Mouse (Mus musculus) embryonic fibroblast, embryonic 13.5 days (primary cell): Measurements from ENCODE around the gene B4galt7.

Experiments
- CTCF ChIP-seq: IDR thresholded peaks from 2 replicates; pipeline ENCODE4 v1.5.1; 2011; ENCODE audit warnings: mild to moderate bottlenecking, control low read depth, low read length, moderate library complexity, borderline replicate concordance; ENCODE audit not compliant: insufficient read depth
- POLR2A ChIP-seq: IDR thresholded peaks from 2 replicates; pipeline ENCODE4 v1.6.1; 2011; ENCODE audit warnings: low read depth, mild to moderate bottlenecking, control low read depth, low read length, moderate library complexity

DNA sequence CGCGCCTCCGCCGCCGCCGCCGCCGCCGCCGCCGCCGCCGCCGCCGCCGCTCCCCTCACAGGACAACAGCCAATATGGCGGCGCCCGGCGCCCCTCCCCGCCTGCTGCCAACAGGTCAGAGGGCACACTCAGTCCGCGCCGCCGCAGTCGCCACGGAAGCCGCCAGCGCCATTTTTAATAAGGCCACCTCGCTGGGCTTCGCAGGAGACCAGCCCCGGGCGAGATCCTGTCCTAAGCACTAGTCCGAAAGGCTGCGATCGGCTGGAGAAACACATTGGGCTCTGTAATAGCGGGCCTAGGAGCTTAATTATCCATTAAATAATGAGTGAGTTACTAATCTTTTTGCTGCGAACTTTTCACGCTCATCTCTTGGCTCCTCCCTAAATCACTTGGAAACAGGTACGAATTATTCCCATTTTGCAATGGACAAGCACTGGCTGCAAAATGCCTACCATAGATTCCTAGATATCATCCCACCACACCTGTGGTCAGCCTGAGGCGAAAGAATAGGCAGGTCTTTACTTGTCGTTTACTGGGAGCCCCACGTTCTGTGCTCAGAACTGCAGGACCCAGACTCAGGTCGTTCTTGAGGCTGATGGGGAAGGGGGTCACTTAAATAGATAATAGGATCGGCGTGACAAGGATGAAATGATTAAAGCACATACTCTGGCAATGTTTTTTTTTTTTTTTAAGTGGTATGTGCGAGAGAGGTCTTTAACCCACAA, 28.5 kb upstream of the B4galt7 start, which contains the start of gene Fam193b:
- TF ChIP-seq POLR2A = peak; percentile 59
- TF ChIP-seq CTCF = no peak
